15 mouse cellular contexts compared by ENCODE assay signal in genomic region chr6:142858937-142859336, GRCm38 (mm10). TPM values are rescaled to one million over a fixed set of nuclear protein-coding genes. Genes with fewer than 3 reads are reported as not detected.
DNase-seq lines count a peak whose midpoint lies in the region; ATAC-seq and TF ChIP-seq lines count a peak whose summit lies in the region.
"Had no signal": no experiment of that assay in that cellular context is flagged by ENCODE, and none has a peak within 500 bp of the region (broad histone marks: within the 10 kb centered on the region; RNA-seq: fewer than 3 reads in every experiment).

No protein-coding gene starts in this region.

- no peak overlapping the region for H3K9ac ChIP-seq in kidney, postnatal 0 days (ENCODE audit: low read depth, low read length)
- H3K9ac ChIP-seq in kidney, embryonic 14.5 days (ENCODE audit: low read depth, low read length), result no peak overlapping the region
- H3K9ac ChIP-seq in liver, embryonic 11.5 days (ENCODE audit: low read depth, low read length), result no peak overlapping the region
- H3K9ac ChIP-seq: lung, embryonic 15.5 days had no signal

- no peaks in the 10 kb centered on the region for H3K27me3 ChIP-seq in kidney, postnatal 0 days (ENCODE audit: insufficient read depth, low read length)
- no peaks in the 10 kb centered on the region for H3K27me3 ChIP-seq in kidney, embryonic 14.5 days (ENCODE audit: control insufficient read depth, insufficient read depth, low read length)
- H3K27me3 ChIP-seq in G1E (ENCODE audit: insufficient read depth, low read length), result peaks cover 14% of the 10 kb centered on the region
- H3K27me3 ChIP-seq in liver, embryonic 11.5 days (replicated peaks; ENCODE audit: control insufficient read depth, insufficient read depth, low read length), result no peaks in the 10 kb centered on the region
- H3K27me3 ChIP-seq: lung, embryonic 15.5 days had no signal

- no peak overlapping the region for H3K4me2 ChIP-seq in kidney, postnatal 0 days (ENCODE audit: low read length)
- H3K4me2 ChIP-seq in kidney, embryonic 14.5 days (replicated peaks; ENCODE audit: low read depth, low read length), result no peak overlapping the region
- H3K4me2 ChIP-seq in liver, embryonic 11.5 days, result no peak overlapping the region
- H3K4me2 ChIP-seq: lung, embryonic 15.5 days had no signal

- H3K4me1 ChIP-seq in kidney, postnatal 0 days (replicated peaks; ENCODE audit: insufficient read depth, low read length), result peaks cover 8% of the 10 kb centered on the region; the same call in 1 of the 2 replicates
- H3K4me1 ChIP-seq in kidney, embryonic 14.5 days (ENCODE audit: control insufficient read depth, insufficient read depth, low read length), result no peaks in the 10 kb centered on the region
- H3K4me1 ChIP-seq in G1E (ENCODE audit: insufficient read depth, low read depth, low read length), result peaks cover 20% of the 10 kb centered on the region
- H3K4me1 ChIP-seq in liver, embryonic 11.5 days (replicated peaks; ENCODE audit: control insufficient read depth, insufficient read depth, low read length), result no peaks in the 10 kb centered on the region
- H3K4me1 ChIP-seq: lung, embryonic 15.5 days had no signal

- no peaks in the 10 kb centered on the region for H3K36me3 ChIP-seq in kidney, postnatal 0 days (ENCODE audit: insufficient read depth, low read length)
- no peaks in the 10 kb centered on the region for H3K36me3 ChIP-seq in kidney, embryonic 14.5 days (ENCODE audit: control insufficient read depth, insufficient read depth, low read length)
- H3K36me3 ChIP-seq in G1E (replicated peaks), result no peaks in the 10 kb centered on the region
- no peaks in the 10 kb centered on the region for H3K36me3 ChIP-seq in liver, embryonic 11.5 days (ENCODE audit: control insufficient read depth, insufficient read depth, low read length)
- H3K36me3 ChIP-seq: lung, embryonic 15.5 days had no signal

- 96% methylated on average over 2 of the region's 2 CpGs for WGBS in kidney, postnatal 0 days
- 90% methylated on average over 2 of the region's 2 CpGs for WGBS in kidney, embryonic 14.5 days
- WGBS in liver, embryonic 11.5 days, result 71% methylated on average over 2 of the region's 2 CpGs

- H3K4me3 ChIP-seq in kidney, postnatal 0 days (replicated peaks; ENCODE audit: low read depth, low read length), result no peak overlapping the region
- no peak overlapping the region for H3K4me3 ChIP-seq in kidney, embryonic 14.5 days (ENCODE audit: low read length)
- no peak overlapping the region for H3K4me3 ChIP-seq in G1E (ENCODE audit: low read depth, low read length)
- H3K4me3 ChIP-seq in liver, embryonic 11.5 days (ENCODE audit: low read depth, low read length), result no peak overlapping the region
- H3K4me3 ChIP-seq: lung, embryonic 15.5 days had no signal

- H3K27ac ChIP-seq in kidney, postnatal 0 days, result no peak overlapping the region
- no peak overlapping the region for H3K27ac ChIP-seq in kidney, embryonic 14.5 days (ENCODE audit: low read depth, low read length)
- no peak overlapping the region for H3K27ac ChIP-seq in liver, embryonic 11.5 days (ENCODE audit: low read depth, low read length)
- H3K27ac ChIP-seq: lung, embryonic 15.5 days had no signal

- no peaks in the 10 kb centered on the region for H3K9me3 ChIP-seq in kidney, postnatal 0 days (replicated peaks; ENCODE audit: low read length)
- no peaks in the 10 kb centered on the region for H3K9me3 ChIP-seq in kidney, embryonic 14.5 days (ENCODE audit: control insufficient read depth, low read length)
- no peaks in the 10 kb centered on the region for H3K9me3 ChIP-seq in G1E (replicated peaks)
- H3K9me3 ChIP-seq in liver, embryonic 11.5 days (ENCODE audit: control insufficient read depth, low read length), result no peaks in the 10 kb centered on the region
- H3K9me3 ChIP-seq: lung, embryonic 15.5 days had no signal

- peak; percentile 62 for TF ChIP-seq CTCF in kidney, postnatal 0 days (IDR thresholded peaks at IDR 0.05; ENCODE audit: low read depth)
- peak; percentile 28 for TF ChIP-seq CTCF in G1E (IDR thresholded peaks at IDR 0.05; ENCODE audit: low read depth, low read length)

- no peak for ATAC-seq in CD4-positive, CD25-positive, alpha-beta regulatory T cell, adult 4 months
- ATAC-seq in kidney, postnatal 0 days (replicated peaks; ENCODE audit: low FRiP score, low read depth), result no peak
- no peak for ATAC-seq in kidney, embryonic 14.5 days (ENCODE audit: low FRiP score, low TSS enrichment)
- no peak for ATAC-seq in G1E (ENCODE audit: extremely low read depth, insufficient number of reproducible peaks, low FRiP score, poor library complexity, severe bottlenecking)
- no peak for ATAC-seq in liver, embryonic 11.5 days (replicated peaks; ENCODE audit: low FRiP score)
- ATAC-seq: forebrain, embryonic 16.5 days had no signal

- DNase-seq in CD4-positive, CD25-positive, alpha-beta regulatory T cell, adult 2 months (ENCODE audit: low read depth, low spot score), result peak; percentile 59
- DNase-seq in kidney, postnatal 0 days (ENCODE audit: low spot score), result no peak
- no peak for DNase-seq in G1E (ENCODE audit: low spot score)
- DNase-seq in liver, embryonic 11.5 days (ENCODE audit: low spot score), result peak; percentile 8
- DNase-seq in ovary, postnatal 10 days (ENCODE audit: low spot score), result no peak
- no peak for DNase-seq in urinary bladder, adult 18-20 months (ENCODE audit: low spot score in 2 of 2)
- DNase-seq: adrenal gland, postnatal 10 days; heart, postnatal 10 days; layer of hippocampus, adult 9-11 months had no signal

RNA-seq across cellular contexts. Expression of gene Sult6b2, which starts 54.6 kb away (rescaled TPM):
- polyA plus RNA-seq in CD4-positive, CD25-positive, alpha-beta regulatory T cell, adult 4 months (2017; shearing (Covaris generic)), result not detected
- polyA plus RNA-seq in kidney, postnatal 0 days (2015; fragmentation: Nextera tagmentation; extraction: Ambion mirVana), result not detected in 2 replicates
- polyA plus RNA-seq in kidney, embryonic 14.5 days (2014; fragmentation: Nextera tagmentation; extraction: Ambion mirVana), result 0.16 TPM in 1 of 2 replicates, not detected in the other
- total RNA-seq in G1E (2014; fragmentation: Nextera tagmentation) (not detected in 2 replicates), G1E (2017) (0.16 TPM in 1 of 2 replicates, not detected in the other)
- not detected in 2 replicates for polyA plus RNA-seq in G1E (2012)
- polyA plus RNA-seq in liver, embryonic 11.5 days (2014; fragmentation: Nextera tagmentation; extraction: Ambion mirVana), result 0.07 TPM in 1 of 2 replicates, not detected in the other
- total RNA-seq: adrenal gland, postnatal 10 days; common myeloid progenitor, adult 5-6 weeks; heart, postnatal 10 days had no signal
- polyA plus RNA-seq: lung, embryonic 15.5 days; spleen, adult 2 months had no signal

Comparison
In these comparisons a context has a peak if more than half of its experiments do, and no peak if none do; other contexts are left out.
1. DNase-seq: peak in CD4-positive, CD25-positive, alpha-beta regulatory T cell, adult 2 months (single experiment) and liver, embryonic 11.5 days (single experiment); none in kidney, postnatal 0 days (single experiment), G1E (single experiment), ovary, postnatal 10 days (single experiment) and urinary bladder, adult 18-20 months (0 of 2).